Mouse (Mus musculus) lung, postnatal 0 days (tissue): ENCODE data around the gene Hhipl1. TPM values are rescaled to one million over a fixed set of nuclear protein-coding genes. Genes with fewer than 3 reads are reported as not detected.

Source experiments
- ATAC-seq: fragments of 200-750 bp; cut with Nextera tagmentation; 2 replicates; pipeline ENCODE4 v1.8.0; 2017; ENCODE audit warnings: moderate library complexity
- DNase-seq: peaks from one replicate; pipeline ENCODE4 v3.0.0-alpha.2; 2016; ENCODE audit warnings: low spot score
- H3K27ac ChIP-seq: fragments of 300-500 bp; sonication (generic); 2 replicates; pipeline ENCODE4 v1.5.1; 2014; ENCODE audit warnings: antibody characterized with exemption, mild to moderate bottlenecking, low read length, mixed read lengths
- H3K27me3 ChIP-seq: fragments of 300-500 bp; sonication (generic); replicated peaks from 2 replicates; pipeline ENCODE4 v1.6.1; 2014; ENCODE audit warnings: low read length, mixed read lengths; ENCODE audit not compliant: insufficient read depth
- H3K36me3 ChIP-seq: fragments of 300-500 bp; sonication (generic); 2 replicates; pipeline ENCODE4 v1.6.1; 2014; ENCODE audit warnings: low read length, mixed read lengths; ENCODE audit not compliant: insufficient read depth
- H3K4me1 ChIP-seq: fragments of 300-500 bp; sonication (generic); 2 replicates; pipeline ENCODE4 v1.6.1; 2014; ENCODE audit warnings: antibody characterized with exemption, low read depth, low read length, mixed read lengths; ENCODE audit not compliant: insufficient read depth
- H3K4me2 ChIP-seq: fragments of 300-500 bp; sonication (generic); replicated peaks from 2 replicates; pipeline ENCODE4 v1.6.1; 2014; ENCODE audit warnings: low read depth, mild to moderate bottlenecking, low read length, moderate library complexity, mixed read lengths
- H3K4me3 ChIP-seq: fragments of 300-500 bp; sonication (generic); 2 replicates; pipeline ENCODE4 v1.5.1; 2014; ENCODE audit warnings: low read depth, low read length
- H3K9ac ChIP-seq: fragments of 300-500 bp; sonication (generic); replicated peaks from 2 replicates; pipeline ENCODE4 v1.6.1; 2014; ENCODE audit warnings: low read depth, mild to moderate bottlenecking
- H3K9me3 ChIP-seq: fragments of 300-500 bp; sonication (generic); 2 replicates; pipeline ENCODE4 v1.6.1; 2016; ENCODE audit warnings: low read length, mixed read lengths
- CTCF ChIP-seq: IDR thresholded peaks from 2 replicates; pipeline ENCODE4 v1.5.1; 2016; ENCODE audit warnings: antibody characterized with exemption, mild to moderate bottlenecking
- EP300 ChIP-seq: IDR thresholded peaks from 2 replicates; pipeline ENCODE4 v1.6.1; 2016; ENCODE audit warnings: antibody characterized with exemption, mild to moderate bottlenecking, control low read depth
- WGBS: fragments of 180-500 bp; shearing (Covaris S2); extraction: QIAGEN DNeasy Blood & Tissue Kit; methylation state at CpG from one replicate; pipeline ENCODE4 v1.1.7; 2014; 5-methylcytosine and 5-hydroxymethylcytosine counted together
- polyA plus RNA-seq: library from polyadenylated mRNA; unstranded; fragments of >200 nt; fragmentation: Nextera tagmentation; extraction: Ambion mirVana; gene quantifications from 2 replicates; pipeline ENCODE4 v1.2.1, GENCODE M21; 2015

The Hhipl1 gene
- 0.35 and 0.57 TPM in 2 replicates for polyA plus RNA-seq

GRCm38 (mm10) chr12:108305812-108306794 lies at the start of gene Hhipl1:
Gene Hhipl1, plus strand, starts transcription at chr12:108306270.
- WGBS: 4% methylated on average over 66 of the region's 67 CpGs
- TF ChIP-seq EP300 (no peak), CTCF (no peak)
- peak within 1 kb of the TSS; percentile 43 for H3K4me3 ChIP-seq
- H3K9ac ChIP-seq: 0 out of 2 replicates have a peak within 1 kb of the TSS, but pooled peaks have one; percentile 17
- H3K4me1 ChIP-seq: peaks cover 4% of the 10 kb centered on the region; the same call in 1 of the 2 replicates
- H3K27ac ChIP-seq: no peak within 1 kb of the TSS
- DNase-seq (peak; percentile 58), ATAC-seq (peak; percentile 18; the same call in 1 of the 2 replicates)
- H3K9me3 ChIP-seq: no peaks in the 10 kb centered on the region
- H3K4me2 ChIP-seq: peak within 1 kb of the TSS; percentile 84
- peaks cover 5% of the 10 kb centered on the region; the same call in 1 of the 2 replicates for H3K27me3 ChIP-seq
- H3K36me3 ChIP-seq: no peaks in the 10 kb centered on the region

DNA sequence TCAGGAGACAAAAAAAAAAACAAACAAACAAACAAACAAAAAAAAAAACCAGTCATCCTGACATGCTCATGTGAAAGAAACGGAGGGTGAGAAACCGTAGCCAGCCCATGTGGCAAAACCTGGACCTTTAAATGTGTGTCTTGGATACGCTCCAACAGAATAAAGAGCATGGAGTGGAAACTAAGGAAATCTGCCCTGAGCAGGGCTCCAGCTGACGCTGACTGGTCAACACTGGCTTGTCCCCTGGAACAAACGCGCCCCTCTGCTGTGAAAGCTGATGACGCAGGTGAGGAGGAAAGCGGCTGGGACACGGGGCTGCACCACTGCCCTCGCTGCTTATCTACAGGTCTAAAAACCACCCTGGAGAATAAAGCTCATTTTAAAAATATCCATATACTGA lies 49.3 kb upstream of the Hhipl1 start:
- ATAC-seq (peak; percentile 72), DNase-seq (peak; percentile 68)
- WGBS: 58% methylated on average over 10 of the region's 10 CpGs
- Histone ChIP-seq H3K4me2 (no peak overlapping the region), H3K36me3 (no peaks in the 10 kb centered on the region), H3K4me1 (no peaks in the 10 kb centered on the region), H3K9ac (no peak overlapping the region), H3K27me3 (no peaks in the 10 kb centered on the region), H3K9me3 (no peaks in the 10 kb centered on the region), H3K27ac (no peak overlapping the region), H3K4me3 (no peak overlapping the region)
- no peak for TF ChIP-seq CTCF
- no peak for TF ChIP-seq EP300

GRCm38 (mm10) chr12:108259322-108260049 lies 46.6 kb upstream of the Hhipl1 start:
- Histone ChIP-seq H3K4me3 (no peak overlapping the region), H3K27me3 (no peaks in the 10 kb centered on the region), H3K4me1 (no peaks in the 10 kb centered on the region), H3K9me3 (no peaks in the 10 kb centered on the region), H3K9ac (no peak overlapping the region), H3K36me3 (no peaks in the 10 kb centered on the region), H3K27ac (no peak overlapping the region), H3K4me2 (no peak overlapping the region)
- DNase-seq (no peak), ATAC-seq (no peak)
- no peak for TF ChIP-seq CTCF
- TF ChIP-seq EP300: no peak
- 83% methylated on average over 24 of the region's 24 CpGs for WGBS

GRCm38 (mm10) chr12:108260950-108261349 lies 45.1 kb upstream of the Hhipl1 start:
- Histone ChIP-seq H3K27ac (no peak overlapping the region), H3K4me1 (peaks cover 7% of the 10 kb centered on the region; the same call in 1 of the 2 replicates), H3K36me3 (no peaks in the 10 kb centered on the region), H3K4me2 (no peak overlapping the region), H3K27me3 (no peaks in the 10 kb centered on the region), H3K9me3 (no peaks in the 10 kb centered on the region), H3K9ac (no peak overlapping the region), H3K4me3 (no peak overlapping the region)
- no peak for TF ChIP-seq CTCF
- ATAC-seq (no peak), DNase-seq (no peak)
- 82% methylated on average over 11 of the region's 12 CpGs for WGBS

GRCm38 (mm10) chr12:108264918-108265317 lies 41.2 kb upstream of the Hhipl1 start:
- no peak for DNase-seq
- H3K4me1 ChIP-seq: peaks cover 22% of the 10 kb centered on the region; the same call in 1 of the 2 replicates
- ATAC-seq: no peak
- no peaks in the 10 kb centered on the region for H3K27me3 ChIP-seq
- no peaks in the 10 kb centered on the region for H3K36me3 ChIP-seq
- H3K4me2 ChIP-seq: no peak overlapping the region
- no peak for TF ChIP-seq EP300
- TF ChIP-seq CTCF: no peak
- H3K9me3 ChIP-seq: no peaks in the 10 kb centered on the region
- WGBS: 43% methylated on average over 7 of the region's 7 CpGs
- H3K4me3 ChIP-seq: no peak overlapping the region
- H3K9ac ChIP-seq: no peak overlapping the region
- 0 out of 2 replicates have a peak overlapping the region, but pooled peaks have one; percentile 32 for H3K27ac ChIP-seq
